Mouse (Mus musculus) testis, adult 2 months (tissue): ENCODE measurements around the gene Myh14.

Source experiments
- CTCF ChIP-seq: fragments of 200-500 bp; IDR thresholded peaks from 2 replicates; pipeline ENCODE4 v1.5.1; 2012; ENCODE audit warnings: low read depth, mild to moderate bottlenecking, inconsistent platforms, low read length, moderate library complexity; ENCODE audit not compliant: control insufficient read depth, insufficient read depth, insufficient replicate concordance
- POLR2A ChIP-seq: fragments of 200-500 bp; IDR thresholded peaks from 2 replicates; pipeline ENCODE4 v1.6.1; 2012; ENCODE audit warnings: low read depth, mild to moderate bottlenecking, inconsistent platforms, low read length, moderate library complexity; ENCODE audit not compliant: control insufficient read depth

DNA sequence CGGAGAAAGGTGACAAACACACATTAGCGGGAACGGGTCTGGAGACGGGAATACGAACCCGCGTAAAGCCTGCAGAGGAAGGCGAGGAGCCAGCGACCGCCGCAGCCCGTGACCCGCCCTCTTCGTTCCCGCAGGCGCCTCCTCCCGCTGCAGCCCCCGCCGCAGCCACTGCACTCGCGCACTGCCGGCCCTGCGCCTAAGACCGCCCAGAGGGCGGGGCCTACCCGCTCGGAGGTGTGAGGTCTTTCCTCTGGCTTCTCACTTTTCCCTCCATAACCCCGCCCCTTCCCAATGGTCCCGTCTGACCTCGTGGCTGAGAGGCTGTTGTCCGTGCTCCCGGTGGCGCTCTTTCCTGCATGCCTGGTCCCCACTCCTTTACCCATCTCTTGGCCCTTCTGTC is 81.5 kb downstream of the Myh14 start:
- TF ChIP-seq CTCF (no peak), POLR2A (no peak)
